Mouse (Mus musculus) CH12.LX (cell line): ENCODE data around the gene Nlrc5. TPM values are rescaled to one million over a fixed set of nuclear protein-coding genes. Genes with fewer than 3 reads are reported as not detected.

Experiments used
- DNase-seq: peaks from one replicate; pipeline ENCODE4 v3.0.0-alpha.2; 2013; ENCODE audit errors: extremely low read depth
- H3K27ac ChIP-seq: 2 replicates; pipeline ENCODE4 v1.5.1; 2012; ENCODE audit warnings: low read depth, mild to moderate bottlenecking, control low read depth, moderate library complexity; ENCODE audit not compliant: insufficient read depth
- H3K27me3 ChIP-seq: replicated peaks from 2 replicates; pipeline ENCODE3; 2012; ENCODE audit warnings: inconsistent platforms
- H3K36me3 ChIP-seq, 2 experiments: replicated peaks in 1 of 2; 2 replicates each; pipeline versions ENCODE3 to v1.6.1; 2012; ENCODE audit warnings: inconsistent platforms in 1 of 2, low read length in 1 of 2, mild to moderate bottlenecking in 1 of 2, mixed read lengths in 1 of 2, moderate library complexity in 1 of 2; ENCODE audit not compliant: control insufficient read depth in 1 of 2, insufficient read depth in 1 of 2
- H3K4me1 ChIP-seq, 2 experiments: 2 replicates each; pipeline ENCODE4 v1.6.1; 2012; ENCODE audit warnings: inconsistent platforms in 1 of 2, moderate library complexity in 1 of 2; ENCODE audit not compliant: insufficient read depth in 2 of 2, control insufficient read depth in 1 of 2
- H3K4me2 ChIP-seq: 2 replicates; pipeline ENCODE4 v1.6.1; 2012; ENCODE audit warnings: low read depth, mild to moderate bottlenecking, control low read depth; ENCODE audit not compliant: poor library complexity, insufficient read depth, severe bottlenecking
- H3K4me3 ChIP-seq, 3 experiments: fragments of 150-350 bp in 1 of 3; sonication (generic) in 1 of 3; replicated peaks in 1 of 3; 2 replicates each; pipeline versions ENCODE3 to v1.5.1; 2011 to 2012; ENCODE audit warnings: low read depth in 2 of 3, low read length in 2 of 3, mild to moderate bottlenecking in 2 of 3, moderate library complexity in 2 of 3, control low read depth in 1 of 3, improper control_type of control experiment in 1 of 3, inconsistent platforms in 1 of 3, mixed read lengths in 1 of 3; ENCODE audit not compliant: poor library complexity in 1 of 3
- H3K79me2 ChIP-seq: replicated peaks from 2 replicates; pipeline ENCODE4 v1.6.1; 2012; ENCODE audit warnings: mild to moderate bottlenecking, moderate library complexity; ENCODE audit not compliant: control insufficient read depth, poor library complexity, insufficient read depth, severe bottlenecking; ENCODE audit errors: extremely low read depth
- H3K9ac ChIP-seq: 2 replicates; pipeline ENCODE4 v1.6.1; 2012; ENCODE audit warnings: low read depth, mild to moderate bottlenecking, control low read depth, moderate library complexity; ENCODE audit not compliant: insufficient read depth
- H3K9me3 ChIP-seq: replicated peaks from 2 replicates; pipeline ENCODE3; 2012; ENCODE audit warnings: low read length, inconsistent platforms, mixed read lengths
- BHLHE40 ChIP-seq: IDR thresholded peaks from 2 replicates; pipeline ENCODE4 v1.6.1; 2011; ENCODE audit warnings: mild to moderate bottlenecking, low read depth, low read length, improper control_type of control experiment
- CHD1 ChIP-seq: IDR thresholded peaks from 2 replicates; pipeline ENCODE4 v1.6.1; 2012; ENCODE audit warnings: low read depth, low read length, improper control_type of control experiment, inconsistent platforms
- ETS1 ChIP-seq: conservative IDR thresholded peaks from 2 replicates; pipeline ENCODE4 v1.6.1; 2012; ENCODE audit warnings: low read depth, mild to moderate bottlenecking, inconsistent platforms, low read length, improper control_type of control experiment, moderate library complexity
- HCFC1 ChIP-seq: IDR thresholded peaks from 2 replicates; pipeline ENCODE4 v1.6.1; 2012; ENCODE audit warnings: low read depth, mild to moderate bottlenecking, inconsistent platforms, low read length, improper control_type of control experiment
- JUN ChIP-seq: IDR thresholded peaks from 2 replicates; pipeline ENCODE4 v1.6.1; 2011; ENCODE audit warnings: low read depth, mild to moderate bottlenecking, low read length, improper control_type of control experiment, moderate library complexity; ENCODE audit not compliant: insufficient read depth
- KAT2A ChIP-seq: IDR thresholded peaks from 2 replicates; pipeline ENCODE4 v1.6.1; 2012; ENCODE audit warnings: low read length, improper control_type of control experiment, inconsistent platforms; ENCODE audit not compliant: insufficient replicate concordance
- MYC ChIP-seq: IDR thresholded peaks from 2 replicates; pipeline ENCODE4 v1.6.1; 2011; ENCODE audit warnings: low read depth, mild to moderate bottlenecking, improper control_type of control experiment, low read length
- RAD21 ChIP-seq: IDR thresholded peaks from 2 replicates; pipeline ENCODE4 v1.6.1; 2011; ENCODE audit warnings: low read depth, mild to moderate bottlenecking, low read length, improper control_type of control experiment, moderate library complexity
- SIN3A ChIP-seq: IDR thresholded peaks from 2 replicates; pipeline ENCODE4 v1.6.1; 2012; ENCODE audit warnings: low read length, improper control_type of control experiment, inconsistent platforms
- SMC3 ChIP-seq: IDR thresholded peaks from 2 replicates; pipeline ENCODE4 v1.6.1; 2011; ENCODE audit warnings: low read depth, low read length, improper control_type of control experiment
- USF2 ChIP-seq: conservative IDR thresholded peaks from 2 replicates; pipeline ENCODE4 v1.6.1; 2011; ENCODE audit warnings: low read depth, low read length, improper control_type of control experiment
- ZC3H11A ChIP-seq: IDR thresholded peaks from 2 replicates; pipeline ENCODE4 v1.6.1; 2012; ENCODE audit warnings: low read depth, mild to moderate bottlenecking, inconsistent platforms, low read length, improper control_type of control experiment
- dilution Hi-C: fragments of 300-500 bp; cut with MboI; formaldehyde crosslinking; loops from 2 replicates; pipeline ENCODE4 v1.14.3; 2020; ENCODE audit warnings: low sequenced_read_pairs; ENCODE audit not compliant: extremely low pct_unique_long_range_greater_than_20kb, extremely low pct_ligation_motif_present
- in situ Hi-C: fragments of 300-500 bp; cut with MboI; formaldehyde crosslinking; loops from 3 replicates; pipeline ENCODE4 v1.14.3; 2019; ENCODE audit warnings: low sequenced_read_pairs, low pct_ligation_motif_present, low pct_unique_long_range_greater_than_20kb, mixed read lengths
- polyA plus RNA-seq: library from polyadenylated mRNA; unstranded; fragments of >175 nt; gene quantifications from 2 replicates; pipeline ENCODE4 v1.2.1, GENCODE M21; 2012; ENCODE audit warnings: low read depth; ENCODE audit not compliant: insufficient read length
- total RNA-seq, 2 experiments: library from RNA; depleted of rRNA; stranded (reverse); fragments of 300-350 nt in 1 of 2; fragments of >200 nt in 1 of 2; gene quantifications; 2 replicates each; pipeline ENCODE4 v1.2.3; 2012 to 2014

Gene Nlrc5
- total and polyA plus RNA-seq, 3 experiments, result 58.6 to 72.5 (median 60.2) TPM

DNA sequence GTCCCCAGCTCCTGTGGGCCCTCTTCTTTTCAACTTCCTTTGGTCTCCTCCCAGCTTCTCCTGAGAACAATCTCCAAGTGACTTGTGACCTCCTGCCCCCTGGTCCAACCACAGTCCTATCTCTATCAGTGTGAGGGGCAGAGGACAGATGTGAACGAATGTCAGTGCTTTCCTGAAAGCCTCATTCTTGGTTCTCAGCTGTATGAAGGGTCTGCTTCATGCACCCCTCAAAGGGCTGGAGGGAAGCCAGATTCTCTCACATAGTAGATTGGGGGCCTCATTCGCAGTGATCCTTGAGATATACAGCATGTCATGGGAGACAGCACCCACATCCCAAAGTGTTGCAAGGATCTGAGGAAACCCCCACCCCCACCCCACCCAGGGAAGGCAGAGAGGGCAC is 53.9 kb downstream of the Nlrc5 start:
- Histone ChIP-seq H3K36me3 (peaks cover 74 to 98% of the 10 kb centered on the region in 2 experiments), H3K79me2 (no peaks in the 10 kb centered on the region), H3K9me3 (no peaks in the 10 kb centered on the region), H3K4me2 (no peak overlapping the region), H3K27me3 (no peaks in the 10 kb centered on the region), H3K9ac (no peak overlapping the region), H3K27ac (no peak overlapping the region), H3K4me1 (peaks cover 10 to 32% of the 10 kb centered on the region in 2 experiments), H3K4me3 (no peak overlapping the region)
- no peak for TF ChIP-seq CHD1
- TF ChIP-seq MYC, result no peak
- no peak for TF ChIP-seq JUN
- TF ChIP-seq KAT2A, result no peak
- no peak for TF ChIP-seq HCFC1
- TF ChIP-seq SIN3A, result no peak
- TF ChIP-seq BHLHE40, result no peak
- TF ChIP-seq ZC3H11A, result no peak
- TF ChIP-seq RAD21, result no peak
- in situ Hi-C loops, result no loop called here
- no peak for DNase-seq
- dilution Hi-C loops, result no loop called here

DNA sequence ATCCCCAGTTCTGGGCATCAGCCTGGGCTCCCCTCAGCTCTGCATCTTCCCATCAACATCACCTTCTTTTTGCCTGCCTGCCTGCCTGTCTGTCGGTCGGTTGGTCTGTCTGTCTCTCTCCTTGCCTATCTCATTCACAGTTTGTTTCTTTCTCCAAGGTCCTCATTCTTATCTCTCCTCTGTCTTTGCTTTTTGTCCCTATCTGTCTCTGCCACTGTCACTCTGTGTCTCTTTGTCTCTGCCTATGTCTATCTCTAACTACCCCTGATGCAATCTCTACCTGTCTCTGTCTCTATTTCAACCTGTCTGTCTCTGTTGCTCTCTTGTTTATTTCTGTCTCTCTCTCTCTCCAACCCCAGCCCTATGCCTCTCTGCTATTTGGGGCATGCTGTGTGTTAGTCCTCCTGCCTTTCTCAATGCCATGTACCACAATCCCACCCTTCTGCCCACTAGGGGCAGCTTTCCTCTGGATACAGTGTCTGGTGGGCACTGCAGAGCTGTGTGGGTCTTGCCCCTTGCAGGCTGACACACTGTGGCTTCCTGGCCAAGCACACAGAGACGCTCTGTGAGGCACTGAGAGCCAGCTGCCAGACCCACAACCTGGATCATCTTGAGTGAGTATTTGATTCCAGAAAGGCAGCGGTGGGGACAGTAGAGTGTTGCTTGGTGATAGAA is 55.8 kb downstream of the Nlrc5 start:
- in situ Hi-C loops (loop anchor here (5.0 kb wide), 1 partner anchor 153 kb away; no protein-coding TSS in a partner anchor), dilution Hi-C loops (no loop called here)

More for the DNA sequence above, 55.8 kb downstream of the Nlrc5 start:
- Histone ChIP-seq H3K79me2 (no peaks in the 10 kb centered on the region), H3K27me3 (no peaks in the 10 kb centered on the region), H3K9ac (no peak overlapping the region), H3K9me3 (no peaks in the 10 kb centered on the region), H3K4me1 (peaks cover 17 to 45% of the 10 kb centered on the region in 2 experiments), H3K27ac (no peak overlapping the region), H3K36me3 (peaks cover 71 to 95% of the 10 kb centered on the region in 2 experiments), H3K4me3 (no peak overlapping the region), H3K4me2 (no peak overlapping the region)
- no peak for DNase-seq
- TF ChIP-seq ETS1, result no peak
- TF ChIP-seq MYC, result no peak
- no peak for TF ChIP-seq SMC3
- no peak for TF ChIP-seq ZC3H11A
- TF ChIP-seq USF2, result no peak
